Mouse (Mus musculus) heart, postnatal 14 days (tissue): Measurements from ENCODE around the gene Fmo9. TPM values are rescaled to one million over a fixed set of nuclear protein-coding genes. Genes with fewer than 3 reads are reported as not detected.

Experiments used
- DNase-seq, 2 experiments: peaks; one replicate each; pipeline ENCODE4 v3.0.0; 2021 to 2022
- intact Hi-C: fragments of 180-260 bp; cut with DNase I; formaldehyde crosslinking; loops from one replicate; pipeline ENCODE4 v1.15.1; 2025
- long read RNA-seq, 2 experiments: library from polyadenylated mRNA; stranded (forward); transcript quantifications; one replicate each; pipeline ENCODE4 v2.0.0; 2021
- microRNA-seq, 2 experiments: library from miRNA; unstranded; fragments of <30 nt; microRNA quantifications; one replicate each; pipeline ENCODE4 v1.2.0; 2021 to 2022
- total RNA-seq, 2 experiments: library from RNA; stranded (reverse); gene quantifications; 2 replicates each; pipeline ENCODE4 v1.2.3; 2021

The Fmo9 gene
- not detected for total RNA-seq
- long read RNA-seq, experiment 1, result 0 reads
- long read RNA-seq, experiment 2, result 0 reads

DNA sequence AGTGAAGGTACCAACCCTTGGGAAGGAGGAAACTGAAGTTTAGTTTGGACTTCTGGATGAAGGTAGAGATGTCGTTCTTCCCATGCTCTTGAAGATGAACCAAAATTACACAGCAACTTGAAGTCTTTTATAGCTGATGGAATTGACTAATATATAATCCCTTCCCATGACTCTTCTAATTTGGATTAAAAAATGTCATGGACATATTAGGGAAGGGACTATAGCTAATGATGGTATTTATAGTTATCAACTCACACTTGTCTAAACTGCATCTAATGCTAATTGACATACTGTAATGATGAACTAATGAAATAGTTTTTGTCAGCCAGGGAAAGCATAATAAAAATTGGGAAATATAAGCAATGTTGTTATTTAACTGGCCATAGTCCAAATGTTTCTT lies at the start of gene Fmo9:
Gene Fmo9, minus strand, starts transcription at position 101 of the 400 bp plus-strand sequence.
- intact Hi-C loops, result no loop called here
- DNase-seq, result no peak

DNA sequence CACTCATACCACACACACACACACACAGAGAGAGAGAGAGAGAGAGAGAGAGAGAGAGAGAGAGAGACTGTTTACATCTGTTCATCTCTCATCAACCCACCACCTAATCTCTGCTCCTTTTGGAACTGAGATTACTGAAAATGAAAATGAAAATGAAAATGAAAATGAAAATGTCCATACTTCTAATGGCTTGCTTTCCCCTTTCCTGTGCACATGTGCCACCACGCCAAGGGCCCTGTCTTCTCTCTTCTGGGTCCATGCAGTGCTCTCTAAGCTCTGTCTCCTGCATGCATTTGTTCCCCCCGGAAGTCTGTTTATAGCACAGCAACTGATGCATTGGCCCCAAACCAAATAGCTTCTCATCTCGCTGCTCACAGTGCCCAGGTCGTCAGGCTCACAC lies 49.2 kb upstream of the Fmo9 start:
- no peak for DNase-seq
- intact Hi-C loops, result loop anchor here (10.0 kb wide), 1 partner anchor 604 kb away; no protein-coding TSS in a partner anchor

GRCm38 (mm10) chr1:166730215-166730614 lies 48.6 kb upstream of the Fmo9 start:
- no peak for DNase-seq
- intact Hi-C loops, result loop anchor here (10.0 kb wide), 1 partner anchor 605 kb away; no protein-coding TSS in a partner anchor

- intact Hi-C loops, result no loop called here
- DNase-seq, result no peak
These were observed 29.2 kb upstream of the Fmo9 start for GRCm38 (mm10) chr1:166710861-166711260.

GRCm38 (mm10) chr1:166702270-166702912 lies 20.7 kb upstream of the Fmo9 start:
- no peak for DNase-seq
- intact Hi-C loops, result no loop called here

DNA sequence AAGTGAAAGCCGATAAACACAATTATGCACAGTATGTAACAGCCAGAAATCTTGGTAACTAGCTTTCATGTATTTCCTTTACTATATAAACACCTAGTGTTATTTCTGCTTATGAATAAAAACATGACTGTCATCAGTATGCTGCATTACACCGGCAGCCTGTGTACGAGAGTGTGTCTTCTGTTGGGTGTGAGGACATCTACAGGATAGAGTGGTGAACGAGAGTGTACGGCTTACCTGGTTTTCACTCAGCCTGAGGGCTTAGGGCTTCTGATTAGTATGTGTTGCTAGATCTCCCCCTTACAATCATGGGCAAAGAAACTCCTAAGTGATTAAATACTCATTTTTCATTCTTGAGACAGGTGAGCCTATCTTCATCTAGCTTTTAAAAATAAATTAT lies 12.4 kb downstream of the Fmo9 start:
- no peak for DNase-seq
- intact Hi-C loops, result no loop called here

DNA sequence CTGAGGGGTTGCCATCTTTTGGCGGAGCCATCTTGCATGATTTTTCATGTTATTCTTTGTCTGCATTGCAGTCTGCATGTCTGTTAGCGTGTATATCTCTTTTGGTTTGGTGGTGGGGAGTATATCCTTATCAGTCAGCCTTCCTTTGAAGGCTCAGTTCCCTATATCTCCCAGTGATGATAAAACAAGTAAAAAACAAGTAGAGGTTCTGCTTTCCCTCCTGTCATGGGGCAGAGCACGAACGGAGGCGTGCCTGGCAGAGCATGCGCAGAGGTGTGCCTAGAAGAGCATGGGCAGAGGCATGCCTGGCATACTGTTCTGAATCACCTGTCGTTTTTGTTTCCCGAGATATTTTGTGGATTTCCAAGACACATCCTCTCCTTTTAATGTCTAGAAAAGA lies 20.8 kb downstream of the Fmo9 start:
- intact Hi-C loops, result no loop called here
- no peak for DNase-seq

- DNase-seq, result no peak
- intact Hi-C loops, result no loop called here
These were observed 34.1 kb downstream of the Fmo9 start, which contains the start of gene Gm4847 for GRCm38 (mm10) chr1:166647593-166647992. Gene Gm4847, minus strand, starts transcription at chr1:166647693.

Small RNA genes lying within 50 kb of the gene (microRNA-seq; reads per million reads assigned to microRNA genes)
- gene Gm22992, result 0 reads per million in 2 experiments

Other genes with a start within 250 kb of the Fmo9 start
- gene Gm4846, start 184.3 kb downstream of the Fmo9 start, total RNA-seq, result not detected
- not detected for gene Gm4847, start 34.2 kb downstream of the Fmo9 start, total RNA-seq